Mouse (Mus musculus) embryonic fibroblast, embryonic 13.5 days (primary cell): ENCODE data around the gene Pnn.
"Not testable (repeated sequence)": the region's sequence is repeated elsewhere in the genome, so short reads cannot be mapped to it uniquely, and the experiment has no call there.

Experiments
- CTCF ChIP-seq: IDR thresholded peaks from 2 replicates; pipeline ENCODE4 v1.5.1; 2011; ENCODE audit warnings: mild to moderate bottlenecking, control low read depth, low read length, moderate library complexity, borderline replicate concordance; ENCODE audit not compliant: insufficient read depth
- POLR2A ChIP-seq: IDR thresholded peaks from 2 replicates; pipeline ENCODE4 v1.6.1; 2011; ENCODE audit warnings: low read depth, mild to moderate bottlenecking, control low read depth, low read length, moderate library complexity

GRCm38 (mm10) chr12:59058242-59058641 lies 8.4 kb upstream of the Pnn start:
- TF ChIP-seq CTCF, POLR2A: not testable (repeated sequence)
